Mouse (Mus musculus) CD4-positive, CD25-positive, alpha-beta regulatory T cell (primary cell): Measurements from ENCODE around the gene Ppfia3. TPM values are rescaled to one million over a fixed set of nuclear protein-coding genes. Genes with fewer than 3 reads are reported as not detected.

Experiments
- polyA plus RNA-seq: library from polyadenylated mRNA; unstranded; fragments of 100-300 nt; shearing (Covaris generic); gene quantifications from one replicate; pipeline ENCODE4 v1.2.1, GENCODE M21; 2017

The Ppfia3 gene
- polyA plus RNA-seq = 0.30 TPM

GRCm38 (mm10) chr7:45366652-45367019 lies at the start of gene Ppfia3:
Gene Ppfia3, minus strand, starts transcription at chr7:45367019.

GRCm38 (mm10) chr7:45413113-45413863 lies 46.5 kb upstream of the Ppfia3 start, which contains the start of gene Ntf5:
Gene Ntf5, plus strand, starts transcription at chr7:45413695.

GRCm38 (mm10) chr7:45405091-45406075 lies 38.6 kb upstream of the Ppfia3 start, which contains the start of gene Kcna7:
Gene Kcna7, plus strand, starts transcription at chr7:45405653.

GRCm38 (mm10) chr7:45395578-45396336 lies 28.9 kb upstream of the Ppfia3 start, which contains the start of gene Snrnp70:
Gene Snrnp70, minus strand, starts transcription at chr7:45395742.

GRCm38 (mm10) chr7:45370475-45371311 lies 3.9 kb upstream of the Ppfia3 start, which contains the start of gene Lin7b:
Gene Lin7b, minus strand, starts transcription at chr7:45370583.

GRCm38 (mm10) chr7:45335056-45335455 lies 31.8 kb downstream of the Ppfia3 start, which contains the start of gene Hrc:
Gene Hrc, plus strand, starts transcription at chr7:45335290.

GRCm38 (mm10) chr7:45333431-45333982 lies 33.3 kb downstream of the Ppfia3 start, which contains the start of gene Trpm4:
Gene Trpm4, minus strand, starts transcription at chr7:45333780.

Other genes starting within 250 kb of the Ppfia3 start
- 2,481 TPM for gene Rps11, start 242.6 kb downstream of the Ppfia3 start, polyA plus RNA-seq
- 2,316 TPM for gene Rpl13a, start 238.3 kb downstream of the Ppfia3 start, polyA plus RNA-seq
- gene Gm45713, start 230.8 kb downstream of the Ppfia3 start, polyA plus RNA-seq = not detected
- 309 TPM for gene Flt3l, start 230.6 kb downstream of the Ppfia3 start, polyA plus RNA-seq
- 59.4 TPM for gene Pih1d1, start 212.7 kb downstream of the Ppfia3 start, polyA plus RNA-seq
- 58.9 TPM for gene Aldh16a1, start 212.4 kb downstream of the Ppfia3 start, polyA plus RNA-seq
- 0.08 TPM for gene Slc17a7, start 203.1 kb downstream of the Ppfia3 start, polyA plus RNA-seq
- gene Gfy, start 187.4 kb downstream of the Ppfia3 start, polyA plus RNA-seq = not detected
- not detected for gene Pth2, start 186.0 kb downstream of the Ppfia3 start, polyA plus RNA-seq
- gene Ccdc155, start 162.1 kb downstream of the Ppfia3 start, polyA plus RNA-seq = 0.07 TPM
- 8.9 TPM for gene Dkkl1, start 154.9 kb downstream of the Ppfia3 start, polyA plus RNA-seq
- gene Tead2, start 151.3 kb downstream of the Ppfia3 start, polyA plus RNA-seq = 4.9 TPM
- gene Cd37, start 127.9 kb downstream of the Ppfia3 start, polyA plus RNA-seq = 607 TPM
- gene Slc6a16, start 125.9 kb downstream of the Ppfia3 start, polyA plus RNA-seq = not detected
- gene Slc6a21, start 89.5 kb downstream of the Ppfia3 start, polyA plus RNA-seq = not detected
- 15.0 TPM for gene Trpm4, start 33.2 kb downstream of the Ppfia3 start, polyA plus RNA-seq
- gene Hrc, start 31.7 kb downstream of the Ppfia3 start, polyA plus RNA-seq = not detected
- not detected for gene Lin7b, start 3.6 kb upstream of the Ppfia3 start, polyA plus RNA-seq
- gene Snrnp70, start 28.7 kb upstream of the Ppfia3 start, polyA plus RNA-seq = 231 TPM
- gene Kcna7, start 38.6 kb upstream of the Ppfia3 start, polyA plus RNA-seq = not detected
- gene Ntf5, start 46.7 kb upstream of the Ppfia3 start, polyA plus RNA-seq = 0.54 TPM
- gene Lhb, start 53.8 kb upstream of the Ppfia3 start, polyA plus RNA-seq = not detected
- 13.9 TPM for gene Gys1, start 67.8 kb upstream of the Ppfia3 start, polyA plus RNA-seq
- 74.6 TPM for gene Ruvbl2, start 71.1 kb upstream of the Ppfia3 start, polyA plus RNA-seq
- 2,110 TPM for gene Ftl1, start 92.9 kb upstream of the Ppfia3 start, polyA plus RNA-seq
- 289 TPM for gene Bax, start 99.9 kb upstream of the Ppfia3 start, polyA plus RNA-seq
- 2.7 TPM for gene Tulp2, start 114.9 kb upstream of the Ppfia3 start, polyA plus RNA-seq
- gene Gm45808, start 119.8 kb upstream of the Ppfia3 start, polyA plus RNA-seq = 0.35 TPM
- 0.89 TPM for gene Dhdh, start 121.8 kb upstream of the Ppfia3 start, polyA plus RNA-seq
- 226 TPM for gene Nucb1, start 143.4 kb upstream of the Ppfia3 start, polyA plus RNA-seq
- gene Ppp1r15a, start 159.2 kb upstream of the Ppfia3 start, polyA plus RNA-seq = 99.4 TPM
- 0.78 TPM for gene Plekha4, start 159.3 kb upstream of the Ppfia3 start, polyA plus RNA-seq
- 1.1 TPM for gene Hsd17b14, start 187.9 kb upstream of the Ppfia3 start, polyA plus RNA-seq
- gene Bcat2, start 203.1 kb upstream of the Ppfia3 start, polyA plus RNA-seq = 86.0 TPM
- gene Fgf21, start 248.5 kb upstream of the Ppfia3 start, polyA plus RNA-seq = not detected